Mouse (Mus musculus): Measurements from ENCODE around the gene Dytn.

GRCm38 (mm10) chr1:63603870-63604500, 82.7 kb downstream of the Dytn start:
- TF ChIP-seq POLR2A (IDR thresholded peaks at IDR 0.05; ENCODE audit: borderline replicate concordance, extremely low read depth, insufficient read depth, insufficient read length, poor library complexity, severe bottlenecking), result no peak
- no peak for TF ChIP-seq CTCF (IDR thresholded peaks at IDR 0.05; ENCODE audit: borderline replicate concordance, extremely low read depth, insufficient read depth, insufficient read length)

Data from brain, embryonic 14.5 days (tissue).